Mouse (Mus musculus): ENCODE results near the gene Prkn. TPM values are rescaled to one million over a fixed set of nuclear protein-coding genes. Genes with fewer than 3 reads are reported as not detected.
A peak's percentile ranks its signal among the peaks of the same experiment; 100 is the strongest.

The Prkn gene
- polyA plus RNA-seq, 1 experiment from 2014 or later: 2.5 TPM

- no peak for DNase-seq (ENCODE audit: low read depth, low spot score)
- H3K27me3 ChIP-seq: no peaks in the 10 kb centered on the region
- ATAC-seq: no peak
- POLR2A ChIA-PET: no interaction called here
- no peak for TF ChIP-seq CTCF (IDR thresholded peaks at IDR 0.05)
- in situ Hi-C loops (cut with MboI; ENCODE audit: low pct_unique_long_range_greater_than_20kb): no loop called here
- CTCF ChIA-PET: interaction anchor here (1.8 kb wide), 1 partner anchor 9 kb away, joined by 4 read pairs; no protein-coding TSS in a partner anchor
Observed at GRCm38 (mm10) chr17:11270179-11270578, 430.0 kb downstream of the Prkn start.

GRCm38 (mm10) chr17:11271876-11272275 is 431.7 kb downstream of the Prkn start:
- DNase-seq (ENCODE audit: low read depth, low spot score) (no peak), ATAC-seq (no peak)
- POLR2A ChIA-PET: no interaction called here
- no peaks in the 10 kb centered on the region for H3K27me3 ChIP-seq
- CTCF ChIA-PET: no interaction called here
- in situ Hi-C loops (cut with MboI; ENCODE audit: low pct_unique_long_range_greater_than_20kb): no loop called here
- no peak for TF ChIP-seq CTCF (IDR thresholded peaks at IDR 0.05)

GRCm38 (mm10) chr17:11284246-11284645 is 444.1 kb downstream of the Prkn start:
- ChIA-PET POLR2A (no interaction called here), CTCF (no interaction called here)
- no peak for TF ChIP-seq CTCF (IDR thresholded peaks at IDR 0.05)
- in situ Hi-C loops (cut with MboI; ENCODE audit: low pct_unique_long_range_greater_than_20kb): no loop called here
- ATAC-seq: no peak
- H3K27me3 ChIP-seq: no peaks in the 10 kb centered on the region
- DNase-seq (ENCODE audit: low read depth, low spot score): no peak

- H3K27me3 ChIP-seq: no peaks in the 10 kb centered on the region
- ChIA-PET CTCF (interaction anchor here (1.4 kb wide), 1 partner anchor 12 kb away, joined by 4 read pairs; no protein-coding TSS in a partner anchor), POLR2A (no interaction called here)
- ATAC-seq (no peak), DNase-seq (ENCODE audit: low read depth, low spot score) (no peak)
- in situ Hi-C loops (cut with MboI; ENCODE audit: low pct_unique_long_range_greater_than_20kb): no loop called here
- TF ChIP-seq CTCF (IDR thresholded peaks at IDR 0.05): no peak
Observed at GRCm38 (mm10) chr17:11290183-11290582, 450.0 kb downstream of the Prkn start.

- TF ChIP-seq CTCF (IDR thresholded peaks at IDR 0.05): no peak
- ChIA-PET POLR2A (no interaction called here), CTCF (interaction anchor here (0.7 to 1.6 kb wide), 2 partner anchors 11 to 345 kb away, joined by 3 to 6 read pairs; no protein-coding TSS in a partner anchor)
- in situ Hi-C loops (cut with MboI; ENCODE audit: low pct_unique_long_range_greater_than_20kb): no loop called here
- ATAC-seq: no peak
- no peak for DNase-seq (ENCODE audit: low read depth, low spot score)
- no peaks in the 10 kb centered on the region for H3K27me3 ChIP-seq
Observed at GRCm38 (mm10) chr17:11303116-11303515, 462.9 kb downstream of the Prkn start.

- in situ Hi-C loops (cut with MboI; ENCODE audit: low pct_unique_long_range_greater_than_20kb): no loop called here
- H3K27me3 ChIP-seq: no peaks in the 10 kb centered on the region
- no peak for TF ChIP-seq CTCF (IDR thresholded peaks at IDR 0.05)
- DNase-seq (ENCODE audit: low read depth, low spot score): peak; percentile 7
- ChIA-PET CTCF (no interaction called here), POLR2A (no interaction called here)
- peak; percentile 32 for ATAC-seq
Observed at GRCm38 (mm10) chr17:11309843-11310242, 469.7 kb downstream of the Prkn start.

- CTCF ChIA-PET: interaction anchor here (1.1 kb wide), 1 partner anchor 10 kb away, joined by 6 read pairs; no protein-coding TSS in a partner anchor
- TF ChIP-seq CTCF (IDR thresholded peaks at IDR 0.05): no peak
- peak; percentile 58 for DNase-seq (ENCODE audit: low read depth, low spot score)
- POLR2A ChIA-PET: no interaction called here
- H3K27me3 ChIP-seq: no peaks in the 10 kb centered on the region
- peak; percentile 75 for ATAC-seq
- in situ Hi-C loops (cut with MboI; ENCODE audit: low pct_unique_long_range_greater_than_20kb): no loop called here
Observed at GRCm38 (mm10) chr17:11314163-11314562, 474.0 kb downstream of the Prkn start.

- DNase-seq (ENCODE audit: low read depth, low spot score): no peak
- no peak for TF ChIP-seq CTCF (IDR thresholded peaks at IDR 0.05)
- no peaks in the 10 kb centered on the region for H3K27me3 ChIP-seq
- in situ Hi-C loops (cut with MboI; ENCODE audit: low pct_unique_long_range_greater_than_20kb): no loop called here
- ChIA-PET POLR2A (no interaction called here), CTCF (no interaction called here)
- no peak for ATAC-seq
Observed at GRCm38 (mm10) chr17:11315675-11316074, 475.5 kb downstream of the Prkn start.

GRCm38 (mm10) chr17:11318946-11319345 is 478.8 kb downstream of the Prkn start:
- ATAC-seq: no peak
- no peaks in the 10 kb centered on the region for H3K27me3 ChIP-seq
- CTCF ChIA-PET: no interaction called here
- no peak for TF ChIP-seq CTCF (IDR thresholded peaks at IDR 0.05)
- POLR2A ChIA-PET: no interaction called here
- no peak for DNase-seq (ENCODE audit: low read depth, low spot score)
- in situ Hi-C loops (cut with MboI; ENCODE audit: low pct_unique_long_range_greater_than_20kb): no loop called here

- ATAC-seq: no peak
- TF ChIP-seq CTCF (IDR thresholded peaks at IDR 0.05): no peak
- ChIA-PET POLR2A (no interaction called here), CTCF (no interaction called here)
- in situ Hi-C loops (cut with MboI; ENCODE audit: low pct_unique_long_range_greater_than_20kb): no loop called here
- no peak for DNase-seq (ENCODE audit: low read depth, low spot score)
- H3K27me3 ChIP-seq: no peaks in the 10 kb centered on the region
Observed at GRCm38 (mm10) chr17:11319666-11320360, 479.6 kb downstream of the Prkn start.

- no peak for ATAC-seq
- no peak for DNase-seq (ENCODE audit: low read depth, low spot score)
- no peak for TF ChIP-seq CTCF (IDR thresholded peaks at IDR 0.05)
- POLR2A ChIA-PET: no interaction called here
- H3K27me3 ChIP-seq: no peaks in the 10 kb centered on the region
- in situ Hi-C loops (cut with MboI; ENCODE audit: low pct_unique_long_range_greater_than_20kb): no loop called here
- CTCF ChIA-PET: no interaction called here
Observed at GRCm38 (mm10) chr17:11332081-11332480, 491.9 kb downstream of the Prkn start.

GRCm38 (mm10) chr17:11333741-11334140 is 493.6 kb downstream of the Prkn start:
- ATAC-seq (no peak), DNase-seq (ENCODE audit: low read depth, low spot score) (no peak)
- ChIA-PET POLR2A (no interaction called here), CTCF (interaction anchor here (1.4 kb wide), 1 partner anchor 11 kb away, joined by 3 read pairs; no protein-coding TSS in a partner anchor)
- in situ Hi-C loops (cut with MboI; ENCODE audit: low pct_unique_long_range_greater_than_20kb): no loop called here
- TF ChIP-seq CTCF (IDR thresholded peaks at IDR 0.05): no peak
- H3K27me3 ChIP-seq: no peaks in the 10 kb centered on the region

All from Patski (cell line).